Mouse (Mus musculus) olfactory bulb, adult 2 months (tissue): ENCODE data around the gene Wap.

Source experiments
- CTCF ChIP-seq: fragments of 200-500 bp; IDR thresholded peaks from 2 replicates; pipeline ENCODE4 v1.5.1; 2012; ENCODE audit warnings: low read depth, mild to moderate bottlenecking, low read length, moderate library complexity; ENCODE audit not compliant: insufficient read depth
- POLR2A ChIP-seq: fragments of 200-500 bp; IDR thresholded peaks from 2 replicates; pipeline ENCODE4 v1.6.1; 2012; ENCODE audit warnings: mild to moderate bottlenecking, low read depth, low read length, moderate library complexity; ENCODE audit not compliant: insufficient read depth

- no peak for TF ChIP-seq CTCF
- TF ChIP-seq POLR2A = no peak
Observed at GRCm38 (mm10) chr11:6679694-6680396, 41.4 kb upstream of the Wap start.
